Mouse (Mus musculus): ENCODE data around the gene Ccr1. TPM values are rescaled to one million over a fixed set of nuclear protein-coding genes. Genes with fewer than 3 reads are reported as not detected.
"Not testable (repeated sequence)": the region's sequence is repeated elsewhere in the genome, so short reads cannot be mapped to it uniquely, and the experiment has no call there.

Gene Ccr1
- polyA plus RNA-seq, 1 experiment from 2014 or later, result 0.51 TPM

DNA sequence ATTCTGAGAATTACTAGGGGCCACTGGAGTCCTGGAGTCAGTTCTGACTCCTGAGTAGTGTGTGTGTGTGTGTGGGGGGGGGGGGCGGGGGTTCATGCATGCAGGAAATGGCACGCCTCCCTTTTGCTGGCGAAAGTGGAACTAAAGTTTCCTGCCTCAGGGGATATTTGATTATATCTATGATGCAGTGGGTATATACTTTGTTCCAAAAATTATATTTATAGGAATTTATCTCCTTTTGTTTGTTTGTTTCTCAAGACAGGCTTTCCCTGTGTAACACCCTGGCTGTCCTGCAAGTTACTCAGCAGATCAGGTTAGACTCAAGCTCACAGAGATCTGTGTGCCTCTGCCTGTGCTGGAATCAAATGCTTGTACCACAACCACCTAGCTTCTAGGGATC lies 21.2 kb upstream of the Ccr1 start:
- H3K4me1 ChIP-seq (ENCODE audit: control insufficient read depth, insufficient read depth, low read length), result no peaks in the 10 kb centered on the region
- H3K36me3 ChIP-seq (ENCODE audit: control insufficient read depth, insufficient read depth, low read length), result no peaks in the 10 kb centered on the region
- no peak overlapping the region for H3K27ac ChIP-seq (replicated peaks; ENCODE audit: low read depth, low read length)
- 78% methylated on average over 3 of the region's 3 CpGs for WGBS
- no peak overlapping the region for H3K4me3 ChIP-seq (ENCODE audit: low read depth, low read length)
- DNase-seq (ENCODE audit: low spot score) (no peak), ATAC-seq (ENCODE audit: insufficient number of reproducible peaks, low FRiP score, low TSS enrichment, low read depth) (no peak)
- no peaks in the 10 kb centered on the region for H3K9me3 ChIP-seq (ENCODE audit: control insufficient read depth, low read length)
- H3K4me2 ChIP-seq (ENCODE audit: low read depth, severe bottlenecking), result no peak overlapping the region
- no peak overlapping the region for H3K9ac ChIP-seq (ENCODE audit: low read length)
- H3K27me3 ChIP-seq (ENCODE audit: control insufficient read depth, insufficient read depth, low read length), result no peaks in the 10 kb centered on the region

- H3K36me3 ChIP-seq (ENCODE audit: control insufficient read depth, insufficient read depth, low read length), result no peaks in the 10 kb centered on the region
- WGBS, result 86% methylated on average over 2 of the region's 2 CpGs
- no peaks in the 10 kb centered on the region for H3K27me3 ChIP-seq (ENCODE audit: control insufficient read depth, insufficient read depth, low read length)
- H3K4me1 ChIP-seq (ENCODE audit: control insufficient read depth, insufficient read depth, low read length), result no peaks in the 10 kb centered on the region
- H3K27ac ChIP-seq (replicated peaks; ENCODE audit: low read depth, low read length), result no peak overlapping the region
- no peak overlapping the region for H3K4me3 ChIP-seq (ENCODE audit: low read depth, low read length)
- DNase-seq (ENCODE audit: low spot score) (no peak), ATAC-seq (ENCODE audit: insufficient number of reproducible peaks, low FRiP score, low TSS enrichment, low read depth) (no peak)
- H3K9me3 ChIP-seq (ENCODE audit: control insufficient read depth, low read length), result no peaks in the 10 kb centered on the region
- H3K9ac ChIP-seq (ENCODE audit: low read length), result no peak overlapping the region
- no peak overlapping the region for H3K4me2 ChIP-seq (ENCODE audit: low read depth, severe bottlenecking)
Observed at GRCm38 (mm10) chr9:123986217-123986616, 17.7 kb upstream of the Ccr1 start.

DNA sequence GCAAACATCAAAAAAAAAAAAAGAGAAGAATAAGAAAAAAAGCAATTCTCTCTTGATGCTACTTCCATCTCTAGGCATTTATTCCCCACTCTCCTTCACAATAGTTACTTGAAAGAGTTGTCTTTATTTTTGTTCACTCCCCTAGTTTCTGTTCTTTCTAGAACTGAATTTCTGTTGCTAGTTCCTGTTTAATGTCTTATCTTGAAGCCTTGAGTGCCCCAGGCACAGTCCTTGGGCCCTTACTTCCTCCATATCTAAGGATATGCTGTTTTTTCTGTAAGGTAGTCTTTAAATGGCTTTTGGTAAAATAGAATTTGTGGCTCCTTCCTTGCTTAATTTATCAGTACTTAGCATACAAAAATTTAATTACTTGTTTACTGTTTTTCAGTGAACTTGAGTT lies 16.5 kb upstream of the Ccr1 start:
- Histone ChIP-seq H3K36me3 (ENCODE audit: control insufficient read depth, insufficient read depth, low read length) (no peaks in the 10 kb centered on the region), H3K4me3 (ENCODE audit: low read depth, low read length) (no peak overlapping the region), H3K4me1 (ENCODE audit: control insufficient read depth, insufficient read depth, low read length) (no peaks in the 10 kb centered on the region), H3K27me3 (ENCODE audit: control insufficient read depth, insufficient read depth, low read length) (no peaks in the 10 kb centered on the region), H3K27ac (replicated peaks; ENCODE audit: low read depth, low read length) (no peak overlapping the region), H3K4me2 (ENCODE audit: low read depth, severe bottlenecking) (no peak overlapping the region), H3K9ac (ENCODE audit: low read length) (no peak overlapping the region), H3K9me3 (ENCODE audit: control insufficient read depth, low read length) (no peaks in the 10 kb centered on the region)
- no peak for DNase-seq (ENCODE audit: low spot score)
- no peak for ATAC-seq (ENCODE audit: insufficient number of reproducible peaks, low FRiP score, low TSS enrichment, low read depth)

GRCm38 (mm10) chr9:123982720-123983119 lies 14.2 kb upstream of the Ccr1 start:
- no peaks in the 10 kb centered on the region for H3K9me3 ChIP-seq (ENCODE audit: control insufficient read depth, low read length)
- WGBS, result 88% methylated on average over 1 of the region's 1 CpGs
- no peaks in the 10 kb centered on the region for H3K4me1 ChIP-seq (ENCODE audit: control insufficient read depth, insufficient read depth, low read length)
- no peak overlapping the region for H3K27ac ChIP-seq (replicated peaks; ENCODE audit: low read depth, low read length)
- H3K9ac ChIP-seq (ENCODE audit: low read length), result no peak overlapping the region
- H3K4me3 ChIP-seq (ENCODE audit: low read depth, low read length), result no peak overlapping the region
- H3K36me3 ChIP-seq (ENCODE audit: control insufficient read depth, insufficient read depth, low read length), result no peaks in the 10 kb centered on the region
- H3K27me3 ChIP-seq (ENCODE audit: control insufficient read depth, insufficient read depth, low read length), result no peaks in the 10 kb centered on the region
- ATAC-seq (ENCODE audit: insufficient number of reproducible peaks, low FRiP score, low TSS enrichment, low read depth) (no peak), DNase-seq (ENCODE audit: low spot score) (no peak)
- H3K4me2 ChIP-seq (ENCODE audit: low read depth, severe bottlenecking), result no peak overlapping the region

- Histone ChIP-seq H3K27me3 (ENCODE audit: control insufficient read depth, insufficient read depth, low read length) (no peaks in the 10 kb centered on the region), H3K4me1 (ENCODE audit: control insufficient read depth, insufficient read depth, low read length) (no peaks in the 10 kb centered on the region), H3K27ac (replicated peaks; ENCODE audit: low read depth, low read length) (no peak overlapping the region), H3K9ac (ENCODE audit: low read length) (no peak overlapping the region), H3K4me3 (ENCODE audit: low read depth, low read length) (no peak overlapping the region), H3K9me3 (ENCODE audit: control insufficient read depth, low read length) (no peaks in the 10 kb centered on the region), H3K4me2 (ENCODE audit: low read depth, severe bottlenecking) (no peak overlapping the region), H3K36me3 (ENCODE audit: control insufficient read depth, insufficient read depth, low read length) (no peaks in the 10 kb centered on the region)
- DNase-seq (ENCODE audit: low spot score) (no peak), ATAC-seq (ENCODE audit: insufficient number of reproducible peaks, low FRiP score, low TSS enrichment, low read depth) (no peak)
- 79% methylated on average over 4 of the region's 4 CpGs for WGBS
Observed at GRCm38 (mm10) chr9:123981909-123982308, 13.4 kb upstream of the Ccr1 start.

GRCm38 (mm10) chr9:123980858-123981475 lies 12.5 kb upstream of the Ccr1 start:
- no CpG with 5 or more reads among the region's 3 CpGs for WGBS

GRCm38 (mm10) chr9:123978308-123978707 lies 9.8 kb upstream of the Ccr1 start, which contains the start of gene Ccr1l1:
TSS of gene Ccr1l1 (minus strand) at chr9:123978408.
- ATAC-seq (ENCODE audit: insufficient number of reproducible peaks, low FRiP score, low TSS enrichment, low read depth) (no peak), DNase-seq (ENCODE audit: low spot score) (no peak)
- no peaks in the 10 kb centered on the region for H3K4me1 ChIP-seq (ENCODE audit: control insufficient read depth, insufficient read depth, low read length)
- H3K36me3 ChIP-seq (ENCODE audit: control insufficient read depth, insufficient read depth, low read length), result no peaks in the 10 kb centered on the region
- H3K9me3 ChIP-seq (ENCODE audit: control insufficient read depth, low read length), result no peaks in the 10 kb centered on the region
- H3K4me3 ChIP-seq (ENCODE audit: low read depth, low read length), result no peak within 1 kb of the TSS
- H3K27me3 ChIP-seq (ENCODE audit: control insufficient read depth, insufficient read depth, low read length), result no peaks in the 10 kb centered on the region
- 89% methylated on average over 1 of the region's 1 CpGs for WGBS
- no peak within 1 kb of the TSS for H3K27ac ChIP-seq (replicated peaks; ENCODE audit: low read depth, low read length)
- H3K9ac ChIP-seq (ENCODE audit: low read length), result no peak within 1 kb of the TSS
- H3K4me2 ChIP-seq (ENCODE audit: low read depth, severe bottlenecking), result no peak within 1 kb of the TSS

More at GRCm38 (mm10) chr9:123980858-123981475, 12.5 kb upstream of the Ccr1 start:
- H3K9me3 ChIP-seq (ENCODE audit: control insufficient read depth, low read length); H3K4me2 ChIP-seq (ENCODE audit: low read depth, severe bottlenecking); H3K9ac ChIP-seq (ENCODE audit: low read length); H3K27ac ChIP-seq (replicated peaks; ENCODE audit: low read depth, low read length); DNase-seq (ENCODE audit: low spot score); H3K36me3 ChIP-seq (ENCODE audit: control insufficient read depth, insufficient read depth, low read length); H3K4me1 ChIP-seq (ENCODE audit: control insufficient read depth, insufficient read depth, low read length); ATAC-seq (ENCODE audit: insufficient number of reproducible peaks, low FRiP score, low TSS enrichment, low read depth); H3K4me3 ChIP-seq (ENCODE audit: low read depth, low read length); H3K27me3 ChIP-seq (ENCODE audit: control insufficient read depth, insufficient read depth, low read length): not testable (repeated sequence)

- H3K36me3 ChIP-seq (ENCODE audit: control insufficient read depth, insufficient read depth, low read length), result no peaks in the 10 kb centered on the region
- DNase-seq (ENCODE audit: low spot score), result no peak
- no peaks in the 10 kb centered on the region for H3K27me3 ChIP-seq (ENCODE audit: control insufficient read depth, insufficient read depth, low read length)
- H3K9me3 ChIP-seq (ENCODE audit: control insufficient read depth, low read length), result no peaks in the 10 kb centered on the region
- no peak overlapping the region for H3K4me3 ChIP-seq (ENCODE audit: low read depth, low read length)
- 89% methylated on average over 9 of the region's 9 CpGs for WGBS
- H3K4me1 ChIP-seq (ENCODE audit: control insufficient read depth, insufficient read depth, low read length), result no peaks in the 10 kb centered on the region
- no peak overlapping the region for H3K4me2 ChIP-seq (ENCODE audit: low read depth, severe bottlenecking)
- H3K9ac ChIP-seq (ENCODE audit: low read length), result no peak overlapping the region
- H3K27ac ChIP-seq (replicated peaks; ENCODE audit: low read depth, low read length), result no peak overlapping the region
- ATAC-seq (ENCODE audit: insufficient number of reproducible peaks, low FRiP score, low TSS enrichment, low read depth), result no peak
Observed at GRCm38 (mm10) chr9:123976876-123977663, 8.6 kb upstream of the Ccr1 start.

All from limb, embryonic 11.5 days (tissue).